Mouse (Mus musculus) layer of hippocampus, adult 11-12 months (tissue): Measurements from ENCODE around the gene Gpd1.
A peak's percentile ranks its signal among the peaks of the same experiment; 100 is the strongest.
"Not testable (repeated sequence)": the region's sequence is repeated elsewhere in the genome, so short reads cannot be mapped to it uniquely, and the experiment has no call there.

Experiments used
- DNase-seq: peaks from one replicate; pipeline ENCODE4 v3.0.0; 2022; ENCODE audit warnings: low spot score

Gene Gpd1

DNA sequence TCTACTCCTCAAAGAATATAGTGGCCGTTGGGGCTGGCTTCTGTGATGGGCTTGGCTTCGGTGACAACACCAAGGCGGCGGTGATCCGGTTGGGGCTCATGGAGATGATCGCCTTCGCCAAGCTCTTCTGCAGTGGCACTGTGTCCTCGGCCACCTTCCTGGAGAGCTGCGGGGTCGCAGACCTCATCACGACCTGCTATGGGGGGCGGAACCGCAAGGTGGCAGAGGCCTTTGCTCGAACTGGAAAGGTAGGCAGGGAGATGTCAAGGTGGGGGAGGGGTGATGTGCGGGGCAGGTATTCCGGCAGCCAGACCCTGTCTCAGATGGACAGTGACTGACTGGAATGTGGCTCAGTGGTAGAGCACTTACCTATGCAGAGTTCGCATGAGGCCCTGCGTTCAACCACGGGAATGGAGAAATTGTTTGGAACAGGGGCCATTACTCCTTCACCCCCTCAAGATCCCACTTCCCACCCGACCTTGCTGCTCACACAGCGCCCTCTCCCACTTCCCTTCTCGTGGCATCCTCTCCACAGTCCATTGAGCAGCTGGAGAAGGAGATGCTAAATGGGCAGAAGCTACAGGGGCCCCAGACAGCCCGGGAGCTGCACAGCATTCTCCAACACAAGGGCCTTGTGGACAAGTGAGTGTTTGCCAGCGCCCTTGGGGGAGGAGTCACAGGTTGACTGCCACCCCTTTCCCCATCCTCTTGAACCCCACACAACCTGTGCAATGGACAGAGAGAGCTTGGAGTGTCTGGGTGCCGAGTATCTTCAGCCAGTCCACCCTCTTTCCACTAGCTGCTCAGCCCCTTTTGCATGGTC, 4.8 kb downstream of the Gpd1 start:
- DNase-seq: no peak

DNA sequence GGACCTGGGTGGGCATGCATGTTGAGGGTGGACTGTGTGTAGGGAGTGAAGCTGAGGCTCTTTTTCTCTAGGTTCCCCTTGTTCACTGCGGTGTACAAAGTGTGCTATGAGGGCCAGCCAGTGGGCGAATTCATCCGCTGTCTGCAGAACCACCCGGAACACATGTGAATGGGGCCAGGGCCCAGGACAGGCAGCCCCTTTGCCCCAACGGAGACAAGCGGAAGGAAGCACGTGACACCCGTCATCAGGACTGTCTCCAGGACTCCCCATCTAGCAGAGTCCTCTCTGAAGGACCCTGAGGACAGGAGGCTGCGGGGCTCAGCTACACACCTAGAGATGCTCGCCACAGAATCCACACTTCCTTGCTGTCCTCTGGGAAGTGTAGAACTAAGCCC, 5.8 kb downstream of the Gpd1 start:
- DNase-seq: no peak

DNA sequence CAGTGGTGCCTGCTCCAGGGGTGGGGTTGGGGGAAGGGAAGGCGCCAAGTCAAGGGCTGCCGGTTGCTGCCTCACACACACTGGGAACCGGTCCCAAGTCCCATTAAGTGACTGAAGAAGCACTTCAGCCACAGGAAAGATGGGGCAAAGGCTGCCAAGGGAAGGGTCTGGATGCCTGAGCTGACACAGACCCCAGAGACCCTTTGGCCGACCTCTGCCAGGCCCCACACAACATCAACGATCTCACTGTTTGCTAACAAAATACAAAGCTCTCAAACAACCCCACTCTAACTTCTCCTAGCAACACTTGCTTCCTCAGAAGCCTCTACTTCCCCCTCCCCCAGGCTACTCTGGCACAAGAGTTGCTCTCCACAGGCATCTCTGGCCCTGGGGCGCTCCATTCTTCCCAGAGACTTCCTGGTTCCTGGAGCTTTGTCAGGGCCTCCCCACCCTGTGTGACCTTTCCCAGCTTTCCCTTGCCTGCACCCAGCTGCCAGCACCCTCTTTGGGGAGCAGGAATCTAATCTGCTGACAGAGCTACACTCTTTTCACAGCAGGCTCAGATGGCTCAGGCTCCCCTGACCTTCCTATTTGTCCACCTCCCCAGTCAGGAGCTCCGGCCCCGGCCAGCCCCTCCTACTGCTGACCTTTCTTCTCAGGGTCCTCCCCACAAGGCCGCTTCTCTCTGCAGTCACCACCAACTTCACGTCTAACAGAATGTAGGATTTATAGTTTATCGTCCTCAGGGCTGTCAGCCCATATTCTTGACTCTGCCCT, 6.4 kb downstream of the Gpd1 start:
- DNase-seq: peak; percentile 70

DNA sequence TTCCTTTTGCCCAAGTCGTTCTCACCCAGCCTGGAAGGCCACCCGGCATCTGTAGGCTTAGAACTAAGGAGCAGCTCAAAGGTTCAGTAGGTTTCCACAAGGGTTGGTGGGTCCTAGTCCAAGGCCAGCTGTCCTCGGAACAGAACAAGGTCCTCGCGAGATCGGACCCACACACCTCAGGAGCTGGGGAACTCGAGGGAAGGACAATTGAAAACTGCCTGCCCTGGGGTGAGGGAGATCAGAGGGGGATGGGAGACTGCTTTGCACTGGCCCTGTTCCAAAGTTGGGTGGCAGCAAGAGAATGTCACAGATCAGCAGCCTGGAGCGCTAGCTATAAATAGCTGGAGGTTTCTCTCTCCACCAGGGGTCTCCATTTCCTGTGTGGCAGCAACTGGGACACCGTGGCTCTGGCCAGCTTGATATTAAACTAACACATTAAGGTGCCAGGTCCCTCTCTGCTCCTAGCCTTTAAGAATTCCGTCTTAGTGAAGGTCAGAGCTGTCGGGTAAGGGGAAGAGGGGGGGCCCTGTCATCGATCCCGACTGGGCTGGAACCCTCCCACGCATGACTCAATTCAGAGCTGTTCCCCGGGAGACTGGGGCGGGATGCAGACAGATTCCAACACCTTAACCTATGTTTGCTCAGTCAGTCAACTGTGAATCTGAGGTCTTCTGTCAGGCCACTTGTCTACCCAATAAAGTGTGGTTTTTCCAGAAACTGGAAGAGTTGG, 7.1 kb downstream of the Gpd1 start:
- DNase-seq: peak; percentile 84

DNA sequence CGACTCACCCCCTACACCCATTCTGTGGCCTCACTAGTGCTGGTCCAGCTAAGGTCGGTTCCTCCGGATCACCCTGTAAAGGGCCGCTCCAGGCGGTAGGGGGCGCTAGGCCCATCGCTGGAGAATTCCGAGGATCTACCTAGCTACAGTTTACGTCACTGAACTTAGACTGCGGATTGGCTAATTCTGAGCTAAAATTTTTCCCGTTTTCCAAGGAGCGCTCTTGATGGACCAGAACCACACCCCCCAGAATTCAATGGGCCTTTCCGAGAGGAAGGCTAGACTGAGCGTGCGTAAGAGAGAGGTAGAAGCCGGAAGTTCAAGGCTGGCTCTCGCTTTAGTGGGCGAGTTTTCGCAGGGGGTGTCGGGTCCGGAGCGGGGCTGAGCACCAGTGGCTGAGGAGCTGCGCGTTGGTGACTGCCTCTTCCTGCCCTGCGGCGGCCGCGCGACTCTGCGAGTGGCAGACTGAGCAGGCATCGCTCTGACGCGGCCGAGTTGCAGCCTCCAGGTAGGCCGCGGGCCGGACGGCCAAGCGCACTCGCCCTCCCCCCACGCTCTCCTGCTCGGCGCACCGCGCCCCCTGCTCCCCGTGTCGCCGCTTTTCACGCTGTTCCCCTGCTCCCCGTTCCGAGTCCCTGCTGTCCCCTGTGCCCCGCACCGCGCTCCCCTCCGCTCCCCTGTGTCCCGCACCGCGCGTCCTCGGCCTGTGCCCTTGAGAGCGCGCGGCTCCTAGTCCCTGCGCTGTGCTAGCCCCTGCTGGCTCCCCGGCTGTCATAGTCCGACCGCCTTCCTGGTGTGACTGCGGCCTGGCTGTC, 8.2 kb downstream of the Gpd1 start, which contains the start of gene Cox14:
TSS of gene Cox14 (plus strand) at position 278 of the 815 bp plus-strand sequence.
- DNase-seq: peak; percentile 96

DNA sequence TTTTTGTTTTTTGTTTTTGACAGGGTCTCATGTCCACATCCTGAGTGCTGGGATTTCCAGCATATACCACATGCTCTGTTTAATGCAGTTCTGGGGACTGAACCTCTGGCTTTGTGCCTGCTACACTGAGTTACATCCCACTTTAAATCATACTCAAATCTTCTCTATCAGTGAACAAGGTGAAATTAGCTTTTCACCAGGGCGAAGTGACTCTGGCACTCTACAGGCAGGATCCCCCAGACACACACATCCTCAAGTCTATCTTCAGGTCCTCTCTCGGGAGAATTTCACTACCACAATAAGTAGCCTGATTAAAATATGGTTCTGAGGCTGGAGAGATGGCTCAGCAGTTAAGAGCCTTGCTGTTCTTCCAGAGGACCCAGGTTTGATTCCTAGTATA, 9.2 kb downstream of the Gpd1 start:
- DNase-seq: no peak

DNA sequence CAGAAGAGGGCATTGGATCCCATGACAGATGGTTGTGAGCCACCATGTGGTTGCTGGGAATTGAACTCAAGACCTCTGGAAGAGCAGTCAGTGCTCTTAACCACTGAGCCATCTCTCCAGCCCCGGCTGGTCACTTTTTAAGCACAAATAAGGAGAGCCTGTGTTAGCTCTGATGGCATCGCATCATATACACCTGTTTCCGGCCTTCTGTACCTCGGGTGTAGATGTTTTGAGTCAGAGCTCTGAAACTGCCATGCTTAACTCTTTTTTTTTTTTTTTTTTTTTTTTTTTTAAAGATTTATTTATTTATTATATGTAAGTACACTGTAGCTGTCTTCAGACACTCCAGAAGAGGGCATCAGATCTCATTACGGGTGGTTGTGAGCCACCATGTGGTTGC, 9.7 kb downstream of the Gpd1 start:
- DNase-seq: not testable (repeated sequence)

DNA sequence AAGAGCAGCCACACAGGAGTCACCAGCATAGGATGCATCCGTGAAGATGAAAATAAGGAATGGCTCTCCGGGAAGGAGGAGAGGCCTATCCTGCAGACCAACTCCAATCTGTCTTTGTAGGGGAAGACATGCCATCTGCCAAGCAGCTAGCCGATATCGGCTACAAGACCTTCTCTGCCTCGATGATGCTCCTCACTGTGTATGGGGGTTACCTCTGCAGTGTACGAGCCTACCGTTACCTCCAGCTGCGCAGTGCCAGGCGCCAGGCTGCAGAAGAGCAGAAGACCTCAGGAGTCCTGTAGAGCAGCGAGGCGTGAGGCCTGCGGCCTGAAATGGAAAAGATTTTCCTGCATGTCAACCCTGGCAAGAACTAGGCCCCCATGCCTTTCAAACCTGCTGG, 10.2 kb downstream of the Gpd1 start:
- no peak for DNase-seq

DNA sequence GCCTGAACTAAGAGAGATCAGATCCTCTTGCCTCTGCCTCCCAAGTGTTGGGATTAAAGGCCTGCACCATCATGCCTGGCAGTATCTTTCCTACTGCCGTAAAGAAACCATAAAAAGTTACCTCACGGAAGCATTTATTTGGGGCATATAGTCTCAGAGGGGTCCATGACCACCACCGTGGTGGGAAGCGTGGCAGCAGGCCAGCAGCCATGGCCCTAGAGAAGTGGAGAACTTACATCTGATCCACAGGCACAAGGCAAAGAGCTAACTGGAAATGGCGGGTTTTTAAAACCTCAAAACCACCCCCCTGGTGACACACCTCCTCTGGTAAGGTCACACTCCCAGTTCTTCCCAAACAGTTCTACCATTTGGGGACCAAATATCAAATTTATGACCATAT, 10.9 kb downstream of the Gpd1 start:
- DNase-seq: no peak

DNA sequence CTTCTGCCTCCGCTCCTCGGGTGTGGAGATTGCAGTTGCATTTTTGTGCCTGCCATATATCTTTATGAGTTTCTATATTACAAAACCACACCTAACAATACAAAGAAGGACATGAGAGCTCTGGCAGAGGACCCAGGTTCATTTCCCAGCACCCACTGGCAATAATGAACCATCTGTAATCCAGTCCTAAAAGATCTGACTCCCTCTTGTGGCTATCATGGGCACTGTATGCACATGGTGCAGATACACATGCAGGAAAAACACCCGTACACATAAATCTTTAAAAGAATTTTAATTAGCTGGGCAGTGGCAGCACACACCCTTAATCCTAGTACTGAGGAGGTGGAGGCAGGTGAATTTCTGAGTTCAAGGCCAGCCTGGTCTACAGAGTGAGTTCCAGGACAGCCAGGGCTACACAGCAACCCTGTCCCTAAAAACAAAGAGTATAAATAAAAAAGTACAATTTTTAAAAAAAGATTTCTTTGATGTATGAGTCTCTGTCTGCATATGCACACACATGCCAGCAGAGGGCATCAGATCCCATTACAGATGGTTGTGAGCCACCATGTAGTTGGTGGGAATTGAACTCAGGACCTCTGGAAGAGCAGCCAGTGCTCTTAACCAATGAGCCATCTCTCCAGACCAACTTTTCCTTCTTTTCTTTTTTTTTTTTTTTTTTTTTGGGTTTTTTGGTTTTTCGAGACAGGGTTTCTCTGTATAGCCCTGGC, 11.9 kb downstream of the Gpd1 start:
- DNase-seq: no peak

DNA sequence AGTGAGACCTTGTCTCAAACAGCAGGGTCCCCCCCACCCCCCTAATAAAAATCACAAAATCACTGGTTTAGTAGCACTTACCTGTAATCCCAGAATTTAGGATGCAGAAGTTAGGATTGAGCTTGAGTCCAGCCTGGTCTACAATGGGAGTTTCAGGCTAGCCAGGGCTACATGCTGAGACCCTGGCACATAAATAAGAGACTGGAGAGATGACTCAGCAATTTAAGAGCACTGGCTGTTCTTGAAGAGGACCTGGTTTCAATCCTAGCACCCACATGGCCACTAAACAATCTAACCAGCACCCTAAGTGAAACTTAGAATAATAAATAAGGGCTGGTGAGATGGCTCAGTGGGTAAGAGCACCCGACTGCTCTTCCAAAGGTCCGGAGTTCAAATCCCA, 13.9 kb downstream of the Gpd1 start:
- DNase-seq: no peak

DNA sequence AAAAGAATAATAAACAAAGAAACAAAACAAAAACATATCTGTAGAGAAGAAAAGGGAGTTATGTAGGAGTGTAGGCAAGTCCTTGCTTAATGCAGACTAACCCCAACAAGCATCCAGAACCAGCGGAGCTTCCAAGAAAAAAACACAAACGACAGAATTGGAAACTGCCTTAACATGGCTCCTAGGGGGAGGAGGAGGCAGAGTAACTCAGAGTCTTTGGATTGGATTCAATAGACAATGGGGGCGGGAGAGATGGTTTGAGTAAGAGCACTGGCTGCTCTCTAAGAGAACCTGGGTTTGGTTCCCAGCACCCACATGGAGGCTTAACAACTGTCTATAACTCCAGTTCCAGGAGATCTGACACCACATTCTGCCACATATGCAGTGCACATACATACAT, 14.4 kb downstream of the Gpd1 start:
- DNase-seq: no peak

DNA sequence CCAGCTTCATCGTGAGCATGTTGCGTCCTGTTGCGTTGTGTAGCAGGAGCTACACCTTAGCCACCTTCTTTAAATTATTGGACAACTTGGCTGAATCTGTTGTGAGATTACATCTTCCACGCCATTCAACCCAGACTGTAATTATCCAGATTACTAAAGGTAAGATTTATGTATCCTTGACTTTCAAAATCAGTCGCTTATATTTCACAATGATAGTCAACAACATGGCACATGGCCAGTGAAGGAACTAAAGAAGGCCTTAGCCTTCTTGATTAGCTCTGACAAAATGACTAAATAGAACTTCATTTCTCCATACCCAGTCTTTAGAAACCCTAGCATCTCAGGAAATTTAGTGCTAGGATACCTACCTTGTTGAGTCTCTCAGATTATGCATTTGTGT, 15.9 kb downstream of the Gpd1 start:
- no peak for DNase-seq

DNA sequence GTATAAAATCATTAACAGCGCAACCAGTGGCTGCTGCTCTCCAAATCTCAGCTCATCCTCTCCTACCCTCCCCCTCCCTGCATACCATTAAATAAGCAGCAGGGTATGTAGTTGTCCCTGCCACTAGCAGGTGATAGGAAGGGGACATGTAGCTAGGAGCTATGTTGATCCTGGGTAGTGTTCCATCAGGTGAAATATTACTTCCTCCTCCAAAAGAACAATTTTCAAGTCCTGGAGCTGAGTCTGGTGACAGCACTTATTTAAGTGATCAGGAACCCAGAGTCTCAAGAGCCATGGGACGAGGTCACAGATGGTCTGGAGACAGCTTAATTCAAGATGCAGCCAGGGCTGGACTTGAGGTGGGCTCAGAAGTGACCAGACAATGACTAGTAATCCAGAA, 18.3 kb downstream of the Gpd1 start:
- peak; percentile 100 for DNase-seq

DNA sequence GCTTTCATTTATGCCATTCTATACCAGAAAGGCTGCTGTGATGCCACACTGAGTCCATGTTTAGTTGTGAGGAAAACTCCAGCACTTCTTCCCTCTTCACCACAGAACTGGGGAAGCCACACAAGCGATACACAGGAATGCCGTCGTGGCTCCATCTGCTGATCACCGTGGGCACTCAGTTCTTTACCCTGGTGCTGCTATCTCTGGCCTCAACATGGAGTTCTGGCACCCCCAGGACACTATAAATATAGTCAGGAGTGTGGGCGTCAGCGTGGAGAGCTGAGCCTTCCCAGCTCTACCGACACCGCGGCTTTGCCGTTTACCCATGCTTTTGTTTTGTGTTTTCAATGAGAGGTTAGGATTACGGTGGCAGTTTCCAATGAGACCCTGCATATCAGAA, 19.4 kb downstream of the Gpd1 start:
- DNase-seq: no peak

DNA sequence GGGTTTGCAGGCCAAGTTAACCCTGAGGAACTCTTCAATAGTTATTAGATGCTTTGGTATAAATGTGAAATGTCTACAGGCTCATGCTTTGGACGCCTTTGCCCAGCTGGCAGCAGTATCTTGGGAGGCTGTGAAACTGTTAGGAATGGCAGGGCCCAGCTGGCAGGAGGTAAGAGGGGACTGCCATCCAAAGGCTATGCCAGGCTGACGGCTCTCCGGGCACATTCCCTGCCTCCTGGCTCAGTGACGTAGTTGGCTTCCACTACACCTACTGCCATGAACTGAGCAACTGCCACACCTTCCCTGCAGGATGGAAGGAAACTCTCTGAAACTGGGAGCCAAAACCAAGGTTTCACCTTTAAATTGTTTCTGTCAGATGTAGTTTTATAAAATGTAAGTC, 22.9 kb downstream of the Gpd1 start:
- no peak for DNase-seq

DNA sequence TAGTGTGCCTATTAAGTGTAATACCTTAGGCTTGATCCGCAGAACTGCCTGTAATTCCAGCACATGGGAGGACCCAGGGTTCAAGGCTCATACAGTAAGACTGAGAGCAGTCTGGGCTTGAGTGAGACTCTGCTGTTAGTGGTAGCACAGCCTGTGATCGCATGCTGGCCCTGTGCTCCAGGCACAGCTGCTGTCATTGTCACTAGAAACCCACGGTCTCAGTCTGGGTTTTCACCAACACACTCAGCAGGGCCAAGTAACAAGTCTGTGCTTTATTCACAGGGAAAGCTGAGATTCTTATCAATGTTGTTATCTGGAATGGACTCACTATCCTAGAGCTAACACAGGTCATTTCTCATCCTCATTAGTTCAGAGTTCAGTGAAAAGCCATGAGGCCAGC, 36.9 kb downstream of the Gpd1 start:
- peak; percentile 30 for DNase-seq

DNA sequence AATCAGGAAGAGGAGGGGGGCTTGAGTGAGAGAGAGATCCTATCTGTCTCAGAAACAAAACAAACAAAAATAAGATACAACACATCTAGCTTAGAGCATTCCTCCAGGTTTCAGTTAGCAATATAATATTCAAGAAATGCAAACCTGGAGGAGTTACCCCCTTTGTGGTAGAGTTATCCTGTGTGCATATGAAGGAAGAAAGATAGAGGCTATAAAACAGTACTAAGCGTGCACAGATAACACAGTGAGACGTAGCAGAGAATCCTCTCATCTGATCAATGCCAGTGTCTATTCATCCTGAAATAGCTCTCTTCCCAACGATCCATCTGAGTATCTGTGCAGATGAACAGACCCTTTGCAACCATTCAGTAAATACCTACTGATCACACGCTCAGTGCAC, 50.2 kb downstream of the Gpd1 start:
- DNase-seq: no peak

DNA sequence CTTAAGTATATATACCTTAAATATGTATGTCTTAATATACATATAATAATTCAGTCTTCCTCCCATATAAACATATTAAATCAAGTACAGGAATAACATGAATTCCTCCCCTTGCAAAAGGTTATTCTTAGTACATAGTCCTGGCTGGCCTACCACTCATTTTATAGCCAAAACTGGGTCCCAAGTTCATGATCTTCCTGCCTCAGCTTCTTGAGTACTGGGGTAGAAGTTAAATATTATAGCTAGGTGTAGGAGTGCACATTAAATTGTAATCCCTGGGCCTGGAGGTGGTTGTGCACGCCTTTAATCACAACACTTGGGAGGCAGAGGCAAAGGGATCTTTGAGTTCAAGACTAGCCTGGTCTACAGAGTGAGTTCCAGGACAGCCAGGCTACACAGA, 51.4 kb downstream of the Gpd1 start:
- DNase-seq: no peak

DNA sequence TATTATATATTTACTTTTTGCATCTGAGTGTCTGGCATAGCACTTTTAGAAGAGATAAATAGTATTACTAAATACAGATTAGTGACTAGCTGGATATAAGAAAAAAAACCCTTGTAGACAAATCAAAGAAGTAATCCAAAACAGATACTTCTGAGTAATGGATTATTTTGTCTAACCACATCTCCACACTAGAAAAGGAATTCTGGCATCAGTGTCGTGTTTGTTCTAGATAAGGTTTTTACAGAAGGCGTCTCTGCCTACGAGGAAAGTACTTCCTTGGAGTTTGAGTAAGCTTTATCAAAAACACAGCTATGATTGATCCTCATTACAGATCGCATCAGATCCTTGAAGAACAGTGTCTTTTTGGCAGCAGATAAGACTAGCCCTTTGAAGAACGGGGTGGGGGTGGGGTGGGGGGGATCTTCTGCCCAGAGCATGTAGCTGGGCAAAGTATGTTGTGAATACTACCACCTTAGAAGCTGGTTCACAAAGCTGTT, 53.7 kb downstream of the Gpd1 start:
- DNase-seq: no peak
